Mouse (Mus musculus): ENCODE data around the gene Rxfp3. TPM values are rescaled to one million over a fixed set of nuclear protein-coding genes. Genes with fewer than 3 reads are reported as not detected.

Rxfp3 gene
- total RNA-seq (2021) = 1 to 10 TPM; 3.1 TPM

DNA sequence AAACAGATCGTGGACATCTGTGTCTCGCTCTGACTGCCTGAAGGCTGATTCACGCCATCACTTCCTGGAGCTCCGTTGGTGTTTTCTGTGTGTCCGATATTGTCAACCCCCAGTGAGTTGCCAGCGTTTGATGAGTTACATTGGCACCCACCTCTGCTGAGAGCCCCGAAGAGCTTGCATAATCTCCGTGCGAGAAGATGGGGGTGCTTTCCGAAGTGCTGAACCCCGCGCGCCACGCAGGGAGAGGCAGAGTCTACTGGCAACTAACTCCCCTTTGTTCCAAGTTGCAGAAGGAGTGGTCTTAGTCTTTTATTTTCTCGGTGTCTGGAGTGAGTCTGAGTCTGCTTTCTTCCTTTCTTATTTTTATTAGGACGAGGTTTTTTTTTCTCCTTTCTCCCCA is at the start of gene Rxfp3:
Rxfp3 (minus strand) TSS at position 281 of the 400 bp plus-strand sequence.
- peak in 1 of 2 experiments; percentile 15 for DNase-seq (ENCODE audit: low spot score in 2 of 2)
- intact Hi-C loops (cut with DNase I) = loop anchor here (1.0 to 2.0 kb wide), 3 partner anchors 117 to 343 kb away; no protein-coding TSS in a partner anchor

DNA sequence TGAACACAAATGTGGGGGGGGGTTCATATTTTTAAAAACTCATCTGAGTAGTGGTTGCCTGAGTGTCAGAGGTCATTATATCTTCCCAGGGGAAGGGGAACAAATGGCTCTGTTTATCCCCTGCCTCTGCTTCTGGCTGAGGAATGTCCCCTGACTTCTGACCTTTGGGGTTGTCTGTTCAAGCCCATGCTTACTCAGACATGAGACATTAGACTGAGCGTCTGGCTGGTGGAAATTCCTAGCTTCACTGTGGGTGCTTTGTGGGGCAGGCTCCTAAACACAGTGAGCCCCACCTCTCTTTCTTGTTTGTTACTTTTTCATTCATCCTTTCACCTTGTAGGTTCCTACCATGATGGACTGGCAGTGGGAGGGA is 47.2 kb upstream of the Rxfp3 start:
- intact Hi-C loops (cut with DNase I) = no loop called here
- no peak for DNase-seq (ENCODE audit: low spot score in 2 of 2)

DNA sequence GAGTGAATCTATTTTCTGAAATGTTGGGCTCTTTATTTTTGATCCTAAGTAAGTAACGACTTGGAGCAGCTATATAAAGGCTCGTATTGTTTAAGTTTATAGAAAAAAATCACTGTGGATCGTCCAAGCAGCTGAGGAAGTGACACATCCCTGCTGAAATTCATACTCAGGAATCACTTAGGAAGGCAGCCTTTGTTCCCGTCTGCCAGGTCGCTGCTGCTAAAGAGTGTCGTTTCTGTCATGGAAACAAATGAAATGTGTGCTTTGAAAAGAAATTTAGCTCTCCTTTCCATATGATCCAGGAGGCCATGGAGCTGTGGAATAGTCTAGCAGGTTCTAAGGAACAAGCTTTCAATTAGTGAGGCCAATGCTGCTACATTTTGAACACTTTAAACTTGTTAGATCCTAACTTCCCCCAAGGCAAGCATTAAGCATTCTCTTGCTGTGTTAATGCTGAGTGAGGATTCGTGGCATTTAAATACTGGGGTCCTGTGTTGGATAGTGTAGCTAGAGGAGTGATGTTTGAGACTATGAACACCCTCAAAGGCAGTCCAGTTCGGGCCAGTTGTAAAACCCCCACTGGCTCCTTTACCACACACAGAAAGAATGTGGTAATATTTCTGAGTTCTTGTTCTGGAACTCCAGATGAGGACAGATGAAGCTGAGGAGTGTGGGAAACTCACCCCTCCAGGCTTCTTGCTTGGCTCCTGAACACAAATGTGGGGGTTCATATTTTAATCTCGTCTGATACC is 46.6 kb upstream of the Rxfp3 start:
- intact Hi-C loops (cut with DNase I) = no loop called here
- no peak for DNase-seq (ENCODE audit: low spot score in 2 of 2)

DNA sequence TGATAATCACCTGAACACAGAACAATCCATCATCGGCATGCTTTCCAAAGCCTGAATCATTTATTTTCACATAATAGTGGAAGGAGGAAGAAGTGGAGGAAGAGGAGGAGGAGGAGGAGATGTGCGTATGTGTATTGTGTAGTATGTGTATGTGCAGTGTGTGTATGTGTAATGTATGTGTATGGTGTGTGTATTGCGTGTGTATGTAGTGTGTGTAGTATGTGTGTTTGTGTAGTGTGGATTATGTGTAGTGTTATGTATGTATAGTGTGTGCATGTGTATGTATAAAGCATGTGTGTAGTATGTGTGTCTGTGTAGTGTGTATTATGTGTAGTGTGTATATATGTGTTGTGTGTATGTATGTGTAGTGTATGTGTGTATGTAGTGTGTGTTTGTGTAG is 45.9 kb upstream of the Rxfp3 start:
- intact Hi-C loops (cut with DNase I) = no loop called here
- DNase-seq (ENCODE audit: low spot score in 2 of 2) = no peak

DNA sequence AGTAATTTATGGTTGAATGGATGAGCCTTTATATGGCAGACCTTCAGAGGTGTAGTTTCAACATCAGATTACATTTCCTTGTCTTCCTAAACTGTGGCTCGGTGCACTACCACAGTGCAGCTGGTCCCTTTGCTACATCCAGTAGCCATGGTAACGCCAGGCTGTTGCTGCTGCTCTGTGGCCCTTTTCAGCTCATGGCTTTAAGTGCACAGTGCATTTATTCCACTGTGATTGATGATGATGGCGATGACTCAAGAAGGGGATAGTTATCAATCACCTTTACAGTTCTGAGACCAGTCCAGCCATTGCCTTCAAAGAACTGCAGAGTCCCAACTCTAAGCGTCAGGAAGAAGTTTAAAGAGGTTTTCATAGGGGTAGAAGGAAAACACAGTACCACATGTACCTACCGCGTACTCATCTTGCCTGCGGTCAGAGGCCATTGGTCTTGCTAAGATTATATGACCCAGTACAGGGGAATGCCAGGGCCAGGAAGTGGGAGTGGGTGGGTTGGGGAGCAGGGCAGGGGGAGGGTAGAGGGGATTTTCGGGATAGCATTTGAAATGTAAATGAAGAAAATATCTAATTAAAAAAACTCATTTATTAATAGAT is 45.3 kb upstream of the Rxfp3 start:
- intact Hi-C loops (cut with DNase I) = no loop called here
- no peak for DNase-seq (ENCODE audit: low spot score in 2 of 2)

DNA sequence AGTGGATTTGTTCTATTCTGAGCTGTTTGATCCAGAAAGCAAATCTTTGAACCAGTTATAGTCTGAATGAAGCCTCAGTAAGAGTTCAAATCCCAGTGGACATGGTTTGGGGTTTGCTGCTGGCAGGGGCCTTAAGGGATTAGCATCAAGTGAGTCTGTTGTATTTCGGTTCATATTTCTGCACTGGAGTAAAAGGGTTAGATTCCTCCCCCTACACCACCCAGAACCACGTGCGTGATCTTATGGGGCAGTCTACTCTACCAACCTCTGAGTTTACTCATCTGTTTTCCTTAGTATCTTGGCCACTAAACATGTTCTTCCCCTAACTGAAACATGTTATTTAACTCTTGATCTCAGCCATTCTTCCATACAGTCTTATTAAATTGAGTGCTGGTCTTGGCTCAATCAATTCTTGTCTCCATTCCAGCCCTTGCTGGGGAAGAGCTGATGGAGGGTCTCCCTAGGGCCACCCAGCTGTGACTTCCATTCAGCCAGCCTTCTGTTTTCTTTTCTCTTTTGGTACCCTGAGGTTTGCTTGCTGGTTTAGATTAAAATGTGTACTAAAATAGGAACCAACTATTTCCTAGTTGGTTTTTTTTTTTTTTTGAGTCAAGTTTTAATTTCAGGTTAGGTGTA is 38.1 kb upstream of the Rxfp3 start:
- intact Hi-C loops (cut with DNase I) = no loop called here
- DNase-seq (ENCODE audit: low spot score in 2 of 2) = no peak

DNA sequence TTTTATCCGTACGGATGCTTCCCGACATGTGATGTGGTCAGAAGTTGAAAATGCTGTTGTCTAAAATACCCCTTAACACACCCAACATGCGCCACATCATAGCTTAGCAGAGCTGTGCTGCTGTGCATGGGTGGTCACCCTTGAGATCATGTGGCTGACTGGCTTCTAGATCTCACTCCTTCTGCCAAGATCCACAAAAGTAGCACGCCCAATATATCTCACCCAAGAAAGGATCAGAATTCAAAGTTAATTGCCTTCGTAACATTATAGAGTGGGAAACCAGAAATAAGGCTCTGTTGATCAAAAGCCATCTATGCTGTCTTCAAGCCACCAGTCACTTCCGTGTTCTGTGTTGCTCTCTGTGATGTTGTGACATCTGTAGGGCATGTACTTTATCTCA is 30.1 kb upstream of the Rxfp3 start:
- no peak for DNase-seq (ENCODE audit: low spot score in 2 of 2)
- intact Hi-C loops (cut with DNase I) = no loop called here

DNA sequence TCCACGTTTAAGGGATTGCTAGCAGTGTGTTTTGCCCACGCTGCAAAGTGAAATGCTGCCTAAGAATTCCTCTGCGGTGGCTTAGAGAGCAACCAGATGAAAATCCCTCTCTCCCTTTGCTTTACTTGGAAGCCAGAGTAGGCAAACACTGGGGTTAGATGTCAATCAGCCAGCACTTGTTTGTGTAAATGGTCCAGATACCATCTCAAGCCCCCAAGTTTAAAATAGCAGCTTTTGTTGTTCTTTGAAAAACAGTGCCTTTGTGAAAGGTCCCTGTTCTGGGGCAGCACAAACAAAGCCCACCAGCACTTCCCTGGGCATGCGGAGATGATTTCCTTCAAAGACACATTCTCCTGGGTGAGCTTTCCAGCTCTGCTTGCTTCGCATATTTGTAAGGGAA is 28.5 kb upstream of the Rxfp3 start:
- intact Hi-C loops (cut with DNase I) = no loop called here
- no peak for DNase-seq (ENCODE audit: low spot score in 2 of 2)

DNA sequence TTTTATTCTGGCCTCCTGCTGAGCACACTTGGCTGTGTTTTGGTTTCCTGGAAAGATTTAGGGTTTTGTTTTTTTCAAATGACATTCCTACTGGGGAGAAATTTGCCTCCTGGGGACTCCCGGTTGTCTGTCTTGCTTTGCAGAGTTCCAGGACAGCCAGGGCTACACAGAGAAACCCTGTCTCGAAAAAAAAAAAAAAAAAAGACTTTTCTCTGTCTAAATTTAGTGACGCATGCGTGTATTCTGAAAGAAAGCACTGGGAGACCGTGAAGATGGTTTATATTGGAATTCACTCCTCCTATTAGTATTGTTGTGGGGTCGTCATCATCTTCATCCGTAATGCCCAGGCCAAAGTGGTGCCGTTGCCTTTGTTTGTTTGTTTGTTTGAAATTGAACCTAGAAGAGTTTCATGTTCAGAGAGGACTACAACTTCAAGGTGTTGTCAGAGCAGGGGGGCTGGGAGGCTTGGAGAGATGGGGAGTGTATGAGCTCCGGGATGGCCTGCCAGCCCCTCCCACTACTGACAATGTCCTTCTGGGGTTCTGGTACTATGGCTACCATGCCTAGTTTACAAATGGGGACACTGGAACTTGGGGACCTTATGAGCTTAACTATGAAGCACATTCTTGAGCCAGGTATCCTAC is 27.9 kb upstream of the Rxfp3 start:
- intact Hi-C loops (cut with DNase I) = no loop called here
- no peak for DNase-seq (ENCODE audit: low spot score in 2 of 2)

DNA sequence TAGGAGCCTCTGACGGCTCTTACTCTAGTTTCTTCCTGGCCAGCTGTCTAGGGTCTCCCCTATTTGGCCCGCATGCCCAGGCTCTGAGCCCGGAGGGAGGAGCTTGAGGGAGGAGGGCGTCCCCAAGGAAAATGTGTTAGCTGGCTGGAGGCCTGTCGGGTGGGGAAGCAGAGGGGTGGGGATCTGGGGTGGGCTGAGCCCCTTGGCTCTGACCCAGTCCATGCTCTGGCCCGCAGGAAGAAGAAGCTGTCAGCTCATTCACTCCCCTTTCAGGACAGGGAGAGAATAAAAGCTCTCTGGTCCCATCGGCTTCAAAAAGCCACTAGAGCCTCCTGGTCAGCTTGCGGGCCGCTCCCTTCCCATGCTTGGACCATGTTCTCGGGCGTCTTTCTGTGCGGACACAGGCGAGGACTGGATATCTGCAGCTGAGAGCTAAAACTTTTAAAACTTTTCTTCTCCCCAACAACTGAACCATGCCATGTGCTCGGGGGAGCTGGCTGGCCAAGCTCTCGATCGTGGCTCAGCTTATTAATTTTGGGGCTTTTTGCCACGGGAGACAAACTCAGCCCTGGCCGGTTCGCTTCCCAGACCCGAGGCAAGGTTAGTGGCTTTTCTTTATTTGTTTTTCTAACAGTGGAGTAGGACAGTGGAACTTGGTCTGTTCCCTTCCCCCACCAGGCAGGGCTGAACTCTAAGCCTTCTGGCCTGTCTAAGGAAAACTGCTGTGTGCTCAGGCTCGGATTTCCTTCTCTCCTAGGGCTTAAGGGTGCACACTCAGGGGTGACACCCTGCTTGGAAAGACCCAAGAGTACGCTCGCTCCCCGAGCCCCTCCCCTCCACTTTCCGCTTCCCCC is 27.0 kb upstream of the Rxfp3 start, which contains the start of gene Adamts12:
Adamts12 (plus strand) TSS at position 233 of the 854 bp plus-strand sequence.
- intact Hi-C loops (cut with DNase I) = no loop called here

DNA sequence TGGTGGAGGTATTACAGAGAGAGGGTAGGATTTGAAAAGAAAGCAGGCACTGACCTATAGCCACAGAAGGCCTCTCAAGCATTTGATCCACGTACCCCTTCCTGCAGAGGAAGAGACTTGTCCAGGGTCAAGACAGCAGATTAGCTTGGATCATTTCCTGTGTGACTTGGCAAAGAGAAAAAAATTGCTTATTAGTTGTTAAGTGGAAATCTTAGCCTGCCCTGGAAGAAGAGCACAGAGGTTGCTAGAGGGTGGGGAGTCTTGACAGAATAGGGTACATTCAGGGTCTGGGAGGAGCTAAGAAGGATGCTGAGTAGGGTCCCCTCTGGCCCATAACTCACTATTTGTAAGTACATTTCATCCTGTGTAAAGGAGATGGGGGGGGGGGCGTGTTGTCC is 26.4 kb upstream of the Rxfp3 start:
- DNase-seq (ENCODE audit: low spot score in 2 of 2) = no peak
- intact Hi-C loops (cut with DNase I) = no loop called here

More for the DNA sequence above, 27.0 kb upstream of the Rxfp3 start, which contains the start of gene Adamts12:
- DNase-seq (ENCODE audit: low spot score in 2 of 2) = no peak

DNA sequence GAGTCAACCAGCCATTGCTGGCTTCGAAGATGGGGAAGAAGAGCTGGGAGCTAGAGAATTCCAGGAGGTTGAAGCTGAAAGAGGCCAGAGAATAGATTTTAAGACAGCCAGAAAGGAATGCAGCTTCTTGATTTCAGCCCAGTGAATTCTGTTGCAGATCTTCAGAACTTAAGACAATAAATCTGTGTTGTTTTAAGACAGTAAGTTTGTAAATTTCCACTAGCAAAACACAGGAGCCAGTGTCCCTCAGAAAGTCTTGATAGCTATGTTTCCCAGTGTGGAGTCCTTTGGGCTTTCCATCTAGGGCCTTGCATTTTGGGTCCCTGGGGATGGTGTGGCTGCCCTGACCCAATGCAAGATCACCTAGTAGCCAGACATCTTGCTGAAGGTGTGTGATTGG is 25.1 kb upstream of the Rxfp3 start:
- intact Hi-C loops (cut with DNase I) = no loop called here
- no peak for DNase-seq (ENCODE audit: low spot score in 2 of 2)

DNA sequence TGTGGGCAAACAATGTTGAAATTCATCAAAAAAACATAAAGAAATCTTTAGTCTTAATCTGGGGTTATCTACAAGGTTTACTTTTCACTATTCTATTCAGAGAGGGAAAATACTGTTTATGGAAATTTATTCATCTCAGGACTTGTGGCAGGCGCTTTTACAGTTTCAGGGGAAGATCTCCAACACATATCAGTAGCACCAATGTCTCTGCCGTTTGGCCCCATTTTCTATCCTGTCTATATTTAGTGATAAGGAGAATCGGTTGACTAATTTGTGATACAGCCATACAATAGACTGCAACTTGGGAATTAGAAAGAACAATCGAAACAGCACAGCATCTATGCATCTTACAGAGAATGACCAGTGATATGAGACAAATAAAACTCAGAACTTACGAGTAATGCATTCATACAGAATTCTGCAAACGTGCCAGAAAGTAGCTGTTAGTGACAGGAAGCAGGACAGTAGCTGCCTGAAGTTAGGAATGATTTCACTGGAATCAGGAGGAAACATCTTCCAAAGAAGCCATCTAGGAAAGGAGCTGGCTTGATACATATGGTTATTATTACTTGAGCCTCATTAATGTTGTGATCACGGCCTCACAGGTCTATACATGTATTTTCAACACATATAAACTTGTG is 16.8 kb upstream of the Rxfp3 start:
- DNase-seq (ENCODE audit: low spot score in 2 of 2) = no peak
- intact Hi-C loops (cut with DNase I) = no loop called here

DNA sequence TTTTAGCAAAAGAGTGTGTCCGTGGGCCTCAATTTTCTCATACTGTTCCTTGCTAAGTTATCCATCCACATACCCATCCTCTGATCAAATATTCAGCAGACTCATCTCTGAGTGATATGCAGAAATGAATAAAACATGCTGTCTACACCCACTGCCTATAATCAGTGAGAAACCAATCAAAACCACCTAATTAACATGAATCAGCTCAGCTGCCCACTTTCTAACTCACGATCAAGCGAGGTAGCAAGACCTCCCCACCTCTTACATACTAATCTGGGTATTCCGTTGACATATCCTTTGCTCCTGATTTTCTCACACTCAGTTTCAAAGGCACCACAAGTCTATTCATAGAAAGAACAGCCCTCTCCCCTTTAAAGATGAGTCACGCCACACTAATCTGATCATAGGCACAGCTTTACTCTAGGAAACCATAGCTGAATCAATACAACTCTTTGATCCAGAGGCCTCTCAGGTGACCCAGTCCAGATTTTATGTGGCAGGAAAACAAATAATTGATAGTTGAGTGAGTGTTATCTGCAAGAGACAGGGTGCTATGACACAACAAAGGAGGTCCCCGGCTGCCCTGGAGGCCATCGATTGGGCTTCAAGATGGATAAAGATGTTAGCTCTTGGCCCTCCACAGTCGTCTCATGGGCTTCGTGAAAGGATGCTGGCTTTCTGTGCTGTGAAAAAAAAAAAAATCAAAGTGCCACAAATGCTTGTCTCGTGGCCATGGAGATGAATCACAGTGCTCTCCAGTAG is 16.1 kb upstream of the Rxfp3 start:
- DNase-seq (ENCODE audit: low spot score in 2 of 2) = no peak
- intact Hi-C loops (cut with DNase I) = no loop called here

DNA sequence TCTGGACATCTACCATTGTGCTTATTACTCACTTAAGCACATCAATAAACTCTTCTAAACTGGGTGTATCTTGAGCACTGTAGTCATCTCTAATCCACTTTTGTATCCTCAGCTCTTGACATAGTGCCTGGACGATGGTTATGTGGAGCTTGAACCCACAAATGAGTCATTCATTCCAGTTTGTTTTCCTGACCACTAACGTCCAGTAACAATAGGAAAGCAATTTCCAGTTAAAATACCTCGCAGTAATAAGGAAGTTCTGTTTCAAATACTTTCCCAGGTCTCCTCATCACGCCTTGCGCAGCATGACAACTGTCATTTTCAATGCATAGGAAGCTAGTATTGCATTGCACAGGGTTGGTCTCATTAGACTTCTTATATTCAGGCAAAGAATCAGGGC is 5.0 kb upstream of the Rxfp3 start:
- intact Hi-C loops (cut with DNase I) = no loop called here

DNA sequence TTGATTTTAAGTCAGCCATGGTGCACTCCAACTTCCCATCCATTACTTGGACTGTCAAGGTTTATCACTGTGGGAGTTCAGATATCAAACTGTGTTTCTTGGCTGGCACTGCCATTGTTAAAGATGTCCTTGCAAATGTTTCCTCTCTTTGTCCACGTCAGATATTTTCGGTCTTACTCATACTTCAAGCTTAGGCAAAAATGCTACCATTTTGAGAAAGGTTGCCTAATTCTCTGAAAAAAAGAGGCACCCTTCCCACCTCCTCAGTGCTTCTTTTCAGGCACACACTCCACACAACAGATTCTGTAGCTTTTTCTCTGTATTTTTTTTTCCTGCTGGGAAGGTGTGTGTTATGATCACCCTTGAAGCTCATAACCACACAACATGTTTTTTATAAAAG is 3.4 kb upstream of the Rxfp3 start:
- DNase-seq (ENCODE audit: low spot score in 2 of 2) = no peak
- intact Hi-C loops (cut with DNase I) = no loop called here

More for the DNA sequence above, 5.0 kb upstream of the Rxfp3 start:
- DNase-seq (ENCODE audit: low spot score in 2 of 2) = no peak

DNA sequence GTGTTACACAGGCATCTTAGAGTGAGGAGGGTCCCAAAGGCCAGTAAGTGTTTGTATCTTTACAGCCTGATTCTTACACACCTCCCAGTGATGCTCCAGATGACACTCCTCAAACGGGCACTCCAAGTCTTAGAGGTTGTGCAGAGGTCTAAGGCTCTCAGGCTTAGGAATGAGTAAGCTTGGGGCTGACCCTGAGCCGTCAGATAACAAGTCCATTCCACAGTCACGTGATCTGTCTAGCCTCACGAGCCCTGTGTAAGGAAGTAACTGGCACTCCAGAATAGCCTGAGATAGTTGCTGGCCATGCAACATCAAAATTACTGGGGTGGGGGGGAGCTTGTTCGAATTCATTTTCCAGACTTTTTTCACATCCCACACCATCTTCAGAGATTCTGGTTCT is 2.3 kb upstream of the Rxfp3 start:
- DNase-seq (ENCODE audit: low spot score in 2 of 2) = no peak
- intact Hi-C loops (cut with DNase I) = no loop called here

DNA sequence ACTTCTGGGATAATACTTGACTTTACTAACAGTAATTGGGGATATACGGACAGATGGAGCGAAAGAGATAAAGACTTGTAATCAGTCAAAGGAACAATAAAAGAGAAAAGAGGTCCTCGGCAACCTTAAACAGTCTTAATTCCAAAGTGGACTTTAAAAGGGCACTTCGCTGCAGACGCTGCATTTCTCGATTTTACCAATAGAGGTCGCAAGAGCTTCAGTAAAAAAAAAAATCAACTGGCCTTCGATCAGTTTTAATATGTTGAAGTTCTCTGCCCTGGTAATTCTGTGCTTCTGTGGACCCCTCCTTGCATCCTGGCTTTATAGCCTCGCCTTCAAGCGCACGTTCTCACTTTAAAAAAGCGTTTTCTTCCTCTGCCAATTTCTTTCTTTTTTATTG is 685 bp upstream of the Rxfp3 start:
- peak; percentile 42 to 52 for DNase-seq (ENCODE audit: low spot score in 2 of 2)
- intact Hi-C loops (cut with DNase I) = loop anchor here (1.0 to 2.0 kb wide), 2 partner anchors 118 to 282 kb away; no protein-coding TSS in a partner anchor

Data from left cerebral cortex, postnatal 25 days (tissue).